ENCODE assay signal across 19 mouse cellular contexts in genomic region chr12:12313919-12314318, GRCm38 (mm10). TPM values are rescaled to one million over a fixed set of nuclear protein-coding genes. Genes with fewer than 3 reads are reported as not detected.
A peak's percentile ranks its signal among the peaks of the same experiment; 100 is the strongest.
DNase-seq lines count a peak whose midpoint lies in the region; ATAC-seq and TF ChIP-seq lines count a peak whose summit lies in the region.
"Had no signal": no experiment of that assay in that cellular context is flagged by ENCODE, and none has a peak within 500 bp of the region (broad histone marks: within the 10 kb centered on the region; RNA-seq: fewer than 3 reads in every experiment).

No protein-coding gene starts in this region.

- no peaks in the 10 kb centered on the region for H3K36me3 ChIP-seq in forebrain, embryonic 15.5 days
- H3K36me3 ChIP-seq in hindbrain, postnatal 0 days (ENCODE audit: insufficient read depth, low read length) = no peaks in the 10 kb centered on the region
- no peaks in the 10 kb centered on the region for H3K36me3 ChIP-seq in midbrain, embryonic 16.5 days (ENCODE audit: control insufficient read depth, insufficient read depth, low read length)
- H3K36me3 ChIP-seq: kidney, embryonic 15.5 days; limb, embryonic 10.5 days; stomach, embryonic 15.5 days had no signal

- H3K4me2 ChIP-seq in forebrain, embryonic 15.5 days (replicated peaks) = no peak overlapping the region
- H3K4me2 ChIP-seq in hindbrain, postnatal 0 days (ENCODE audit: low read depth, low read length) = no peak overlapping the region
- H3K4me2 ChIP-seq in midbrain, embryonic 16.5 days (ENCODE audit: low read length) = no peak overlapping the region
- H3K4me2 ChIP-seq: kidney, embryonic 15.5 days; stomach, embryonic 15.5 days had no signal

- no peak for DNase-seq in layer of hippocampus, adult 2 months (ENCODE audit: low spot score in 2 of 2)
- no peak for DNase-seq in layer of hippocampus, adult 11-12 months (ENCODE audit: low spot score)
- DNase-seq in hindbrain, postnatal 0 days (ENCODE audit: low spot score) = no peak
- DNase-seq in c-Kit-positive CD71-positive TER-119-positive erythroid progenitor cells, embryonic 14.5 days (ENCODE audit: low spot score) = no peak
- no peak for DNase-seq in layer of hippocampus, postnatal 14 days (ENCODE audit: low spot score in 2 of 2)
- DNase-seq in cerebellum, adult 8-10 months = no peak
- DNase-seq: adrenal gland, adult 8-10 months; cerebellum, adult 18-20 months; gastrocnemius, postnatal 25 days; heart, adult 2 months; liver, postnatal 0 days; thymus, adult 18-20 months had no signal

- H3K9ac ChIP-seq in forebrain, embryonic 15.5 days (replicated peaks) = no peak overlapping the region
- H3K9ac ChIP-seq in hindbrain, postnatal 0 days (replicated peaks; ENCODE audit: low read length) = no peak overlapping the region
- H3K9ac ChIP-seq in midbrain, embryonic 16.5 days (ENCODE audit: low read depth, low read length) = no peak overlapping the region
- H3K9ac ChIP-seq: kidney, embryonic 15.5 days; liver, postnatal 0 days; stomach, embryonic 15.5 days had no signal

- no peaks in the 10 kb centered on the region for H3K27me3 ChIP-seq in forebrain, embryonic 15.5 days
- H3K27me3 ChIP-seq in hindbrain, postnatal 0 days (ENCODE audit: insufficient read depth, low read length) = no peaks in the 10 kb centered on the region
- H3K27me3 ChIP-seq in midbrain, embryonic 16.5 days (ENCODE audit: control insufficient read depth, insufficient read depth, low read depth, low read length) = no peaks in the 10 kb centered on the region
- H3K27me3 ChIP-seq: kidney, embryonic 15.5 days; stomach, embryonic 15.5 days had no signal

- peak overlapping the region; percentile 72 for H3K27ac ChIP-seq in layer of hippocampus, adult 2 months
- peak overlapping the region; percentile 43; the same call in 1 of the 2 replicates for H3K27ac ChIP-seq in forebrain, embryonic 15.5 days (replicated peaks)
- peak overlapping the region; percentile 70; the same call in 1 of the 2 replicates for H3K27ac ChIP-seq in hindbrain, postnatal 0 days
- peak overlapping the region; percentile 7; the same call in 1 of the 2 replicates for H3K27ac ChIP-seq in midbrain, embryonic 16.5 days (ENCODE audit: low read length)
- H3K27ac ChIP-seq: heart, adult 2 months; kidney, embryonic 15.5 days; limb, embryonic 10.5 days; stomach, embryonic 15.5 days had no signal

- no peak overlapping the region for H3K4me3 ChIP-seq in layer of hippocampus, adult 2 months
- H3K4me3 ChIP-seq in forebrain, embryonic 15.5 days = no peak overlapping the region
- no peak overlapping the region for H3K4me3 ChIP-seq in hindbrain, postnatal 0 days (ENCODE audit: low read length)
- no peak overlapping the region for H3K4me3 ChIP-seq in midbrain, embryonic 16.5 days (ENCODE audit: low read depth, low read length)
- H3K4me3 ChIP-seq: erythroblast, embryonic 14.5 days; heart, adult 2 months; kidney, embryonic 15.5 days; limb, embryonic 10.5 days; stomach, embryonic 15.5 days had no signal

- WGBS in forebrain, embryonic 15.5 days = 66% methylated on average over 4 of the region's 4 CpGs
- WGBS in hindbrain, postnatal 0 days = 59% methylated on average over 4 of the region's 4 CpGs
- WGBS in midbrain, embryonic 16.5 days = 58% methylated on average over 4 of the region's 4 CpGs

- ATAC-seq in forebrain, embryonic 15.5 days (replicated peaks) = no peak
- ATAC-seq in hindbrain, postnatal 0 days = no peak
- ATAC-seq in midbrain, embryonic 16.5 days = 0 out of 2 replicates have a peak, but pooled peaks have one; percentile 3
- ATAC-seq: intestine, embryonic 16.5 days; liver, postnatal 0 days had no signal

- peaks cover 37% of the 10 kb centered on the region for H3K4me1 ChIP-seq in forebrain, embryonic 15.5 days
- peaks cover 9% of the 10 kb centered on the region for H3K4me1 ChIP-seq in hindbrain, postnatal 0 days (ENCODE audit: insufficient read depth, low read length)
- H3K4me1 ChIP-seq in midbrain, embryonic 16.5 days (ENCODE audit: control insufficient read depth, insufficient read depth, low read length) = peaks cover 21% of the 10 kb centered on the region

- no peak for TF ChIP-seq CTCF in layer of hippocampus, adult 2 months (conservative IDR thresholded peaks at IDR 0.05)
- no peak for TF ChIP-seq CTCF in hindbrain, postnatal 0 days (IDR thresholded peaks at IDR 0.05; ENCODE audit: low read depth)

- H3K9me3 ChIP-seq in forebrain, embryonic 15.5 days = no peaks in the 10 kb centered on the region
- no peaks in the 10 kb centered on the region for H3K9me3 ChIP-seq in hindbrain, postnatal 0 days (ENCODE audit: low read length)
- no peaks in the 10 kb centered on the region for H3K9me3 ChIP-seq in midbrain, embryonic 16.5 days (replicated peaks; ENCODE audit: control insufficient read depth, low read length, poor library complexity, severe bottlenecking)
- H3K9me3 ChIP-seq: kidney, embryonic 15.5 days; limb, embryonic 10.5 days; stomach, embryonic 15.5 days had no signal

RNA-seq across cellular contexts. Expression of gene Fam49a, which starts 52.0 kb away (rescaled TPM):
- 100 to 1,000 TPM; 178 to 186 TPM for total RNA-seq in layer of hippocampus, adult 2 months (2021)
- 139 and 154 TPM in 2 replicates for polyA plus RNA-seq in forebrain, embryonic 15.5 days (2015; fragmentation: Nextera tagmentation; extraction: Ambion mirVana)
- 67.1 and 77.1 TPM in 2 replicates for total RNA-seq in hindbrain, postnatal 0 days (2014; rRNA removed)
- polyA plus RNA-seq in hindbrain, postnatal 0 days (2015; fragmentation: Nextera tagmentation; extraction: Ambion mirVana) = 52.2 and 55.5 TPM in 2 replicates
- polyA plus RNA-seq in midbrain, embryonic 16.5 days (2015; fragmentation: Nextera tagmentation; extraction: Ambion mirVana) = 68.5 and 72.1 TPM in 2 replicates
- total RNA-seq in layer of hippocampus, postnatal 14 days (2021) = 100 to 1,000 TPM; 203 to 209 TPM

Comparison
In these comparisons a context has a peak if more than half of its experiments do, and no peak if none do; other contexts are left out.
1. H3K27ac ChIP-seq: peak in every context shown above with its lines; median percentile 72 in layer of hippocampus, adult 2 months; 70 in hindbrain, postnatal 0 days; 43 in forebrain, embryonic 15.5 days; 7 in midbrain, embryonic 16.5 days.